Mouse (Mus musculus) bone marrow macrophage, adult 2 months (primary cell): Measurements from ENCODE around the gene Laptm4a.

ENCODE experiments used
- CTCF ChIP-seq: IDR thresholded peaks from 2 replicates; pipeline ENCODE4 v1.5.1; 2012; ENCODE audit warnings: low read depth, mild to moderate bottlenecking, low read length, moderate library complexity
- POLR2A ChIP-seq: IDR thresholded peaks from 2 replicates; pipeline ENCODE4 v1.6.1; 2012; ENCODE audit warnings: mild to moderate bottlenecking, low read depth, low read length, borderline replicate concordance

GRCm38 (mm10) chr12:8913701-8914340 lies 7.6 kb upstream of the Laptm4a start:
- TF ChIP-seq CTCF: no peak
- no peak for TF ChIP-seq POLR2A
